Mouse (Mus musculus) erythroblast, embryonic 14.5 days (primary cell): ENCODE results near the gene Tinf2.

Source experiments
- GATA1 ChIP-seq: IDR thresholded peaks from 2 replicates; pipeline ENCODE4 v1.6.1; 2012; ENCODE audit warnings: low read length, inconsistent platforms, mixed read lengths
- TAL1 ChIP-seq: IDR thresholded peaks from 3 replicates; pipeline ENCODE4 v1.6.1; 2012; ENCODE audit warnings: low read length, inconsistent platforms, mixed read lengths

DNA sequence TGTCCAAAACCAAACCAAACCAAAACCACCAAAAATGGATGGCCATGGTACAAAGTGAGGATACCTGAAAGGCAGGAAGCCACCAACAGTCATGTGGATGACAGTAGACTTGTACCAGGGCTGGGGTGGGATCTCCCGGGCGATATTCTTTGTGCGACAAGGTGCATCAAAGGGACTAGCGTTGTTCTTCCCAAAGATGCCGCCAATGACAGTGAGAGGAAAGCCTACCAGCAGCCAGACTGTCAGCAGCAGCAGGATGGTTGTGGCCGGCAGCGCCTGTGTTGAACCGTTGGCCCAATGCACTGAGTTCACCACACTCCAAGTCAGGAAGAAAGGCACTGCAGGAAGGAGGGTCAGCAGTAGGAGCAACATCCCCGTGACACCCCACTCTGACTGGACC, 43.8 kb downstream of the Tinf2 start, which contains the start of gene Gm49378:
- TF ChIP-seq TAL1, result no peak
- no peak for TF ChIP-seq GATA1
